Mouse (Mus musculus) lung, postnatal 0 days (tissue): ENCODE results near the gene Dusp11. TPM values are rescaled to one million over a fixed set of nuclear protein-coding genes. Genes with fewer than 3 reads are reported as not detected.
A peak's percentile ranks its signal among the peaks of the same experiment; 100 is the strongest.
"Not testable (repeated sequence)": the region's sequence is repeated elsewhere in the genome, so short reads cannot be mapped to it uniquely, and the experiment has no call there.

Experiments
- ATAC-seq: fragments of 200-750 bp; cut with Nextera tagmentation; 2 replicates; pipeline ENCODE4 v1.8.0; 2017; ENCODE audit warnings: moderate library complexity
- DNase-seq: peaks from one replicate; pipeline ENCODE4 v3.0.0-alpha.2; 2016; ENCODE audit warnings: low spot score
- H3K27ac ChIP-seq: fragments of 300-500 bp; sonication (generic); 2 replicates; pipeline ENCODE4 v1.5.1; 2014; ENCODE audit warnings: antibody characterized with exemption, mild to moderate bottlenecking, low read length, mixed read lengths
- H3K27me3 ChIP-seq: fragments of 300-500 bp; sonication (generic); replicated peaks from 2 replicates; pipeline ENCODE4 v1.6.1; 2014; ENCODE audit warnings: low read length, mixed read lengths; ENCODE audit not compliant: insufficient read depth
- H3K36me3 ChIP-seq: fragments of 300-500 bp; sonication (generic); 2 replicates; pipeline ENCODE4 v1.6.1; 2014; ENCODE audit warnings: low read length, mixed read lengths; ENCODE audit not compliant: insufficient read depth
- H3K4me1 ChIP-seq: fragments of 300-500 bp; sonication (generic); 2 replicates; pipeline ENCODE4 v1.6.1; 2014; ENCODE audit warnings: antibody characterized with exemption, low read depth, low read length, mixed read lengths; ENCODE audit not compliant: insufficient read depth
- H3K4me2 ChIP-seq: fragments of 300-500 bp; sonication (generic); replicated peaks from 2 replicates; pipeline ENCODE4 v1.6.1; 2014; ENCODE audit warnings: low read depth, mild to moderate bottlenecking, low read length, moderate library complexity, mixed read lengths
- H3K4me3 ChIP-seq: fragments of 300-500 bp; sonication (generic); 2 replicates; pipeline ENCODE4 v1.5.1; 2014; ENCODE audit warnings: low read depth, low read length
- H3K9ac ChIP-seq: fragments of 300-500 bp; sonication (generic); replicated peaks from 2 replicates; pipeline ENCODE4 v1.6.1; 2014; ENCODE audit warnings: low read depth, mild to moderate bottlenecking
- H3K9me3 ChIP-seq: fragments of 300-500 bp; sonication (generic); 2 replicates; pipeline ENCODE4 v1.6.1; 2016; ENCODE audit warnings: low read length, mixed read lengths
- CTCF ChIP-seq: IDR thresholded peaks from 2 replicates; pipeline ENCODE4 v1.5.1; 2016; ENCODE audit warnings: antibody characterized with exemption, mild to moderate bottlenecking
- EP300 ChIP-seq: IDR thresholded peaks from 2 replicates; pipeline ENCODE4 v1.6.1; 2016; ENCODE audit warnings: antibody characterized with exemption, mild to moderate bottlenecking, control low read depth
- WGBS: fragments of 180-500 bp; shearing (Covaris S2); extraction: QIAGEN DNeasy Blood & Tissue Kit; methylation state at CpG from one replicate; pipeline ENCODE4 v1.1.7; 2014; 5-methylcytosine and 5-hydroxymethylcytosine counted together
- polyA plus RNA-seq: library from polyadenylated mRNA; unstranded; fragments of >200 nt; fragmentation: Nextera tagmentation; extraction: Ambion mirVana; gene quantifications from 2 replicates; pipeline ENCODE4 v1.2.1, GENCODE M21; 2015

Dusp11 gene
- 32.0 and 44.3 TPM in 2 replicates for polyA plus RNA-seq

- Histone ChIP-seq H3K9me3 (no peaks in the 10 kb centered on the region), H3K27ac (peak within 1 kb of the TSS; percentile 99), H3K4me2 (peak within 1 kb of the TSS; percentile 50), H3K9ac (peak within 1 kb of the TSS; percentile 94), H3K36me3 (no peaks in the 10 kb centered on the region), H3K4me1 (peaks cover 8% of the 10 kb centered on the region; the same call in 1 of the 2 replicates), H3K27me3 (no peaks in the 10 kb centered on the region), H3K4me3 (peak within 1 kb of the TSS; percentile 91)
- DNase-seq: peak; percentile 96
- ATAC-seq: peak; percentile 95
- TF ChIP-seq EP300 (no peak), CTCF (peak; percentile 25)
- under 1% methylated on average over 63 of the region's 70 CpGs for WGBS
Measured at GRCm38 (mm10) chr6:85961101-85962091, at the start of gene Dusp11. Gene Dusp11 (minus strand): TSS chr6:85961667.

- peak; percentile 67 for DNase-seq
- no peak overlapping the region for H3K9ac ChIP-seq
- ATAC-seq: no peak
- H3K4me1 ChIP-seq: no peaks in the 10 kb centered on the region
- no peak overlapping the region for H3K27ac ChIP-seq
- no peak overlapping the region for H3K4me2 ChIP-seq
- H3K27me3 ChIP-seq: no peaks in the 10 kb centered on the region
- H3K4me3 ChIP-seq: no peak overlapping the region
- H3K9me3 ChIP-seq: no peaks in the 10 kb centered on the region
- H3K36me3 ChIP-seq: no peaks in the 10 kb centered on the region
- 36% methylated on average over 4 of the region's 4 CpGs for WGBS
- no peak for TF ChIP-seq EP300
- TF ChIP-seq CTCF: peak; percentile 80
Measured at GRCm38 (mm10) chr6:86009980-86010379, 48.5 kb upstream of the Dusp11 start.

DNA sequence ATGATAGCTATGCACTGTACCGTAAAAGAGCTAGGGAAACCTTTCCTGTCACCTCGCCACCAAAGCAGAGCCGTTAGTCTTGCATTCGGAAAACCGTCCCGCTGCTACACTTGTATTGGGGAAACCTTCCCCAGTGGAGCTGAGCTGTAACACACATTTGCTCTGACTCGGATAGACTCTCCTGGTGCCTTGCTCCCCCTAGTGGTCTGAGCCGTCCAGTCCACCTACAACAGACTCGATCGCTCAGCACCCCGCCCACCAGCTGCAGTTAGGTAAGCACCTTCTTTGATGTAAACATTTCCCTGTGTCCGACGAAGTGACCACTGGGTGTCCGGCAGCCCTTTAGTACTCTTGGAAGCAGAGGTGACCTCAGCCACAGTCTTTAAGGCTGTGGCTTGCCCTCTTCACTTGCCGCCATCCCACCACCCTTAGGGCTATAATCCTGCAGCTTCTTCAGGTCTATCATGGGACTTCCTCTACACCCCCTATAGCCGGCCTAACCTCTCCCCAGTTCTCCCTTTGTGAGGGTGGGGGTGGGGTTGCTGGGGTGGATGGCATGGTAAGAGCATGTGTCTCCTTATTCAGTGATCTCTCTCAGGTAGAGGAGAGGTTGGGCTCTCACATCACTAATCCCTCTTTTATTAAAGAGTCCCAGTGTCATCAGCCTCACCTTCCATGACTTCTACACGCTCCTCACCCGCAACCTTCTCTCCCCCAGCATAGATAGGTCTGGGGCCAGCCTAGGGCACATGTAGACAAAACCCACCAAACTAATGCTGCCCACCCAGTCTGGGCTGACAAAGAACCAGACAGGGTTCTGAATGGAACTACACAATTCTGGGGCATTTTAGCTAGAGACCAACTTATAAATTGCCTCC lies 43.0 kb upstream of the Dusp11 start:
- no peaks in the 10 kb centered on the region for H3K9me3 ChIP-seq
- ATAC-seq (peak; percentile 95), DNase-seq (peak; percentile 94)
- TF ChIP-seq EP300 (no peak), CTCF (peak; percentile 98)
- no peak overlapping the region for H3K4me3 ChIP-seq
- H3K4me1 ChIP-seq: no peaks in the 10 kb centered on the region
- 11% methylated on average over 18 of the region's 18 CpGs for WGBS
- no peaks in the 10 kb centered on the region for H3K27me3 ChIP-seq
- no peak overlapping the region for H3K9ac ChIP-seq
- H3K4me2 ChIP-seq: peak overlapping the region; percentile 29; the same call in 1 of the 2 replicates
- H3K36me3 ChIP-seq: no peaks in the 10 kb centered on the region
- H3K27ac ChIP-seq: no peak overlapping the region

DNA sequence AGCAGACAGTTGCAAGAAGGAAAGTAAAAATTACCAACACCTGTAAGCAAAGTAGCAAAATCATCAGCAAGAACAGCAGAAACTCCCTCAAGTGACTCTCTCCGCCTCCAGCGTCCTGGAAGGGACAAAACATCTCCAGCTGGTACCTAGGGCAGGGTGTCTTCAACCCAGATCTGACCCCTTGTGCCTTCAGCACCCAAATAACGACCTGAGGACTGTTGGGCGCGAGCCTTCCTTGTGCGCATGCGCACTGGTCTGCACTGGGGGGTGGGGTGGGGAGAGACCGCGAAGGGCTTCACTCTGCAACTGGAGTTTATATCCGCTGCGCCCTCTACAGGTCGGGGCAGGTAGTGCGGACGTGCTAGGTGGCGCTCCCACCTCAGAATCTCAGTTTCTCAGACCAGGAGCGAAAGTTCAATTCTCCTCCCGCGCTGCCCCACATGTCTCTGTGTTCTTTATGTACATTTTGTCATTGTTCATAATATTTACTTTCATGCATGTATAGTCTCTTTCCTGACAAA lies 42.0 kb upstream of the Dusp11 start:
- Histone ChIP-seq H3K9ac (no peak overlapping the region), H3K9me3 (no peaks in the 10 kb centered on the region), H3K4me3 (no peak overlapping the region), H3K4me2 (no peak overlapping the region), H3K4me1 (no peaks in the 10 kb centered on the region), H3K27me3 (no peaks in the 10 kb centered on the region), H3K36me3 (no peaks in the 10 kb centered on the region), H3K27ac (no peak overlapping the region)
- ATAC-seq (no peak; the same call in 1 of the 2 replicates), DNase-seq (no peak)
- 80% methylated on average over 18 of the region's 18 CpGs for WGBS
- TF ChIP-seq CTCF (peak; percentile 62), EP300 (no peak)

DNA sequence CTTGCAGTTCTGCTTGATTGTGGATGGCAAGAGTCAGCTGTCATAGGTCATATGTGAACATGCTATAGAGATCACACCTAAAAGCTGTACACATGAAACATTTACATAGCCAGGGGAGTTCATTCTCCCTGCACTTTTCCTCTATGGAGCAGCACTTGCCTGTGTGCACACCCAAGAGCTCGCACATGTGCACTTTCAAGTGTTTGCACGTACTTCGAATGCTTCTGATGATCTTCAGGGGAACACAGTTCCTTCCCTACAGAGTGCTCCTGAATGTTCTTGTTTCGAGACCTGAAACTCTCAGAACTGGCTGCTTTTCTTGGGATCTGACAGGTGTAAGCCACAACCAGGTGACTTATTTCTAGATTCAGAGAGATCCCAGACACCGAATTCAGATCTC lies 29.3 kb upstream of the Dusp11 start:
- H3K9me3 ChIP-seq, H3K9ac ChIP-seq, H3K4me2 ChIP-seq, H3K27ac ChIP-seq, H3K36me3 ChIP-seq, H3K27me3 ChIP-seq, H3K4me1 ChIP-seq, H3K4me3 ChIP-seq: not testable (repeated sequence)
- ATAC-seq: peak; percentile 71
- WGBS: 64% methylated on average over 5 of the region's 5 CpGs
- peak; percentile 50 for DNase-seq

GRCm38 (mm10) chr6:85989570-85989969 lies 28.1 kb upstream of the Dusp11 start:
- H3K4me1 ChIP-seq, H3K27ac ChIP-seq, H3K9ac ChIP-seq, DNase-seq, H3K36me3 ChIP-seq, H3K4me3 ChIP-seq, ATAC-seq, H3K4me2 ChIP-seq, H3K27me3 ChIP-seq, H3K9me3 ChIP-seq: not testable (repeated sequence)
- WGBS: 71% methylated on average over 5 of the region's 5 CpGs
